Mouse (Mus musculus): ENCODE results near the gene Adk.

DNA sequence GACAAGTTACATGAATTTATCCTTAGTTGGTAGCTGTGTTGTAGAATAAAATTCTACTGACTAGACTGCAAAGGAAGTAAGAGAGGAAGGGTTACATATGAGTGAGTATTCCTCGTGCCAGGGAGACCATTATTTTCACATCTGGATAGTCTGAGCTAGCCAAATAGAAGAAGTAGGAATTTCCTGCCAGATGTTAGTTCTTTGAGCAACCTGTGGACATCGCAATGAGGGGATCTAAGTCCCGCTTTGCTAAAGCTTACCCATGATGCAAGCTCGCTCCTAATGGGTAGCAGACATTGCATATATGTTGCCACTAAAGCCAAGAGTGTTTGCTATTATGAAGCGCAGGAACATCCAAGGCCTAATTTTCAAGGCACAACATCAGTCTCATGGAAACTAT is 381.6 kb downstream of the Adk start:
- TF ChIP-seq CTCF (IDR thresholded peaks at IDR 0.05; ENCODE audit: low read depth) (no peak), EP300 (IDR thresholded peaks at IDR 0.05; ENCODE audit: low read depth) (no peak)
